Mouse (Mus musculus) bone marrow, adult 2 months (tissue): ENCODE measurements around the gene Gja10.

ENCODE experiments used
- CTCF ChIP-seq: fragments of 200-500 bp; IDR thresholded peaks from 2 replicates; pipeline ENCODE4 v1.5.1; 2011; ENCODE audit warnings: low read length, control low read depth; ENCODE audit not compliant: control insufficient read depth, insufficient read depth
- POLR2A ChIP-seq: fragments of 200-500 bp; IDR thresholded peaks from 2 replicates; pipeline ENCODE4 v1.6.1; 2011; ENCODE audit warnings: low read depth, mild to moderate bottlenecking, control low read depth, low read length, borderline replicate concordance; ENCODE audit not compliant: control insufficient read depth

DNA sequence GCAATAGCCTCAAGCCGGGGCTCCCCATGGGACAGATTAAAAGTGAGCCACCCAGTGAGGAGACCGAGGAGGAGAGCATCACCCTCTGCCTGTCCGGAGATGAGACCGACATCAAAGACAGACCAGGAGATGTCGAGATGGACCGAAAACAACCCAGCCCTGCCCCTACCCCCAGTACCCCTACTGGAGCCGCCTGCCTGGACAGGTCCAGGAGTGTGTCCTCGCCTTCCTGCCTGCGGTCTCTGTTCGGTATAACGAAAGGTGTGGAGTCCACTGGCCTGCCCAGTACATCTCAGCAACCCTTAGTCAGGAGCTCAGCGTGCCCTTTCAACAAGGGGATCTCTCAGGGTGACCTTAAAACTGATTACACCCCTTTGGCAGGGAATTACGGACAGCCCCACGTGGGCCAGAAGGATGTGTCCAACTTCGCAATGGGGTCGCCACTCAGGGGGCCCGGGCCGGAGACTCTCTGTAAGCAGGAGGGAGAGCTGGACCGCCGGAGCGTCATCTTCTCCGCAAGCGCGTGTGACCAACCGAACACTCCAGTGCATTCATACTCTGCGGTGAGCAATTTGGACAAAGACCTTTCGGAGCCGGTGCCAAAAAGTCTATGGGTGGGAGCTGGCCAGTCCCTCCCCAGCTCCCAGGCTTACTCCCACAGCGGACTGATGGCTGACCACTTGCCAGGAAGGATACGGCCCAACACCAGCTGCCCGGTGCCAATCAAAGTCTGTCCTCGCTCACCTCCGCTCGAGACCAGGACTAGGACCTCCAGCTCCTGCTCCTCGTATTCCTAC lies 40.0 kb downstream of the Gja10 start:
- no peak for TF ChIP-seq CTCF
- no peak for TF ChIP-seq POLR2A
